Mouse (Mus musculus) CH12.LX (cell line): Measurements from ENCODE around the gene Cecr2. TPM values are rescaled to one million over a fixed set of nuclear protein-coding genes. Genes with fewer than 3 reads are reported as not detected.
"Not testable (repeated sequence)": the region's sequence is repeated elsewhere in the genome, so short reads cannot be mapped to it uniquely, and the experiment has no call there.

Experiments
- DNase-seq: peaks from one replicate; pipeline ENCODE4 v3.0.0-alpha.2; 2013; ENCODE audit errors: extremely low read depth
- H3K27ac ChIP-seq: 2 replicates; pipeline ENCODE4 v1.5.1; 2012; ENCODE audit warnings: low read depth, mild to moderate bottlenecking, control low read depth, moderate library complexity; ENCODE audit not compliant: insufficient read depth
- H3K27me3 ChIP-seq: replicated peaks from 2 replicates; pipeline ENCODE3; 2012; ENCODE audit warnings: inconsistent platforms
- H3K36me3 ChIP-seq, 2 experiments: replicated peaks in 1 of 2; 2 replicates each; pipeline versions ENCODE3 to v1.6.1; 2012; ENCODE audit warnings: inconsistent platforms in 1 of 2, low read length in 1 of 2, mild to moderate bottlenecking in 1 of 2, mixed read lengths in 1 of 2, moderate library complexity in 1 of 2; ENCODE audit not compliant: control insufficient read depth in 1 of 2, insufficient read depth in 1 of 2
- H3K4me1 ChIP-seq, 2 experiments: 2 replicates each; pipeline ENCODE4 v1.6.1; 2012; ENCODE audit warnings: inconsistent platforms in 1 of 2, moderate library complexity in 1 of 2; ENCODE audit not compliant: insufficient read depth in 2 of 2, control insufficient read depth in 1 of 2
- H3K4me2 ChIP-seq: 2 replicates; pipeline ENCODE4 v1.6.1; 2012; ENCODE audit warnings: low read depth, mild to moderate bottlenecking, control low read depth; ENCODE audit not compliant: poor library complexity, insufficient read depth, severe bottlenecking
- H3K4me3 ChIP-seq, 3 experiments: fragments of 150-350 bp in 1 of 3; sonication (generic) in 1 of 3; replicated peaks in 1 of 3; 2 replicates each; pipeline versions ENCODE3 to v1.5.1; 2011 to 2012; ENCODE audit warnings: low read depth in 2 of 3, low read length in 2 of 3, mild to moderate bottlenecking in 2 of 3, moderate library complexity in 2 of 3, control low read depth in 1 of 3, improper control_type of control experiment in 1 of 3, inconsistent platforms in 1 of 3, mixed read lengths in 1 of 3; ENCODE audit not compliant: poor library complexity in 1 of 3
- H3K79me2 ChIP-seq: replicated peaks from 2 replicates; pipeline ENCODE4 v1.6.1; 2012; ENCODE audit warnings: mild to moderate bottlenecking, moderate library complexity; ENCODE audit not compliant: control insufficient read depth, poor library complexity, insufficient read depth, severe bottlenecking; ENCODE audit errors: extremely low read depth
- H3K9ac ChIP-seq: 2 replicates; pipeline ENCODE4 v1.6.1; 2012; ENCODE audit warnings: low read depth, mild to moderate bottlenecking, control low read depth, moderate library complexity; ENCODE audit not compliant: insufficient read depth
- H3K9me3 ChIP-seq: replicated peaks from 2 replicates; pipeline ENCODE3; 2012; ENCODE audit warnings: low read length, inconsistent platforms, mixed read lengths
- CHD1 ChIP-seq: IDR thresholded peaks from 2 replicates; pipeline ENCODE4 v1.6.1; 2012; ENCODE audit warnings: low read depth, low read length, improper control_type of control experiment, inconsistent platforms
- CHD2 ChIP-seq: IDR thresholded peaks from 2 replicates; pipeline ENCODE4 v1.6.1; 2011; ENCODE audit warnings: low read length, improper control_type of control experiment
- CTCF ChIP-seq, 2 experiments: IDR thresholded peaks in 1 of 2; conservative IDR thresholded peaks in 1 of 2; 2 replicates each; pipeline ENCODE4 v1.5.1; 2011 to 2012; ENCODE audit warnings: low read depth in 2 of 2, low read length in 2 of 2, improper control_type of control experiment in 1 of 2, inconsistent platforms in 1 of 2, mild to moderate bottlenecking in 1 of 2, moderate library complexity in 1 of 2
- E2F4 ChIP-seq: IDR thresholded peaks from 2 replicates; pipeline ENCODE4 v1.6.1; 2011; ENCODE audit warnings: low read depth, low read length, improper control_type of control experiment; ENCODE audit not compliant: insufficient replicate concordance
- GABPA ChIP-seq: IDR thresholded peaks from 2 replicates; pipeline ENCODE4 v1.6.1; 2012; ENCODE audit warnings: low read depth, low read length, improper control_type of control experiment, inconsistent platforms; ENCODE audit not compliant: insufficient replicate concordance
- HCFC1 ChIP-seq: IDR thresholded peaks from 2 replicates; pipeline ENCODE4 v1.6.1; 2012; ENCODE audit warnings: low read depth, mild to moderate bottlenecking, inconsistent platforms, low read length, improper control_type of control experiment
- MAFK ChIP-seq: IDR thresholded peaks from 2 replicates; pipeline ENCODE4 v1.6.1; 2011; ENCODE audit warnings: low read length, improper control_type of control experiment; ENCODE audit not compliant: insufficient replicate concordance
- MAX ChIP-seq: IDR thresholded peaks from 2 replicates; pipeline ENCODE4 v1.6.1; 2011; ENCODE audit warnings: low read length, improper control_type of control experiment
- MAZ ChIP-seq: IDR thresholded peaks from 2 replicates; pipeline ENCODE4 v1.6.1; 2012; ENCODE audit warnings: low read depth, mild to moderate bottlenecking, inconsistent platforms, low read length, improper control_type of control experiment, moderate library complexity
- MYC ChIP-seq: IDR thresholded peaks from 2 replicates; pipeline ENCODE4 v1.6.1; 2011; ENCODE audit warnings: low read depth, mild to moderate bottlenecking, improper control_type of control experiment, low read length
- NRF1 ChIP-seq: IDR thresholded peaks from 2 replicates; pipeline ENCODE4 v1.6.1; 2014; ENCODE audit warnings: low read depth, mild to moderate bottlenecking, inconsistent platforms, low read length, improper control_type of control experiment, moderate library complexity
- POLR2A ChIP-seq: IDR thresholded peaks from 2 replicates; pipeline ENCODE4 v1.6.1; 2011; ENCODE audit warnings: low read depth, mild to moderate bottlenecking, improper control_type of control experiment, low read length
- POLR2AphosphoS2 ChIP-seq: IDR thresholded peaks from 2 replicates; pipeline ENCODE4 v1.6.1; 2011; ENCODE audit warnings: low read depth, low read length, improper control_type of control experiment
- RCOR1 ChIP-seq: conservative IDR thresholded peaks from 2 replicates; pipeline ENCODE4 v1.6.1; 2012; ENCODE audit warnings: low read depth, mild to moderate bottlenecking, inconsistent platforms, low read length, improper control_type of control experiment
- SMC3 ChIP-seq: IDR thresholded peaks from 2 replicates; pipeline ENCODE4 v1.6.1; 2011; ENCODE audit warnings: low read depth, low read length, improper control_type of control experiment
- USF1 ChIP-seq: IDR thresholded peaks from 2 replicates; pipeline ENCODE4 v1.6.1; 2014; ENCODE audit warnings: low read depth, mild to moderate bottlenecking, inconsistent platforms, low read length, improper control_type of control experiment
- USF2 ChIP-seq: conservative IDR thresholded peaks from 2 replicates; pipeline ENCODE4 v1.6.1; 2011; ENCODE audit warnings: low read depth, low read length, improper control_type of control experiment
- ZC3H11A ChIP-seq: IDR thresholded peaks from 2 replicates; pipeline ENCODE4 v1.6.1; 2012; ENCODE audit warnings: low read depth, mild to moderate bottlenecking, inconsistent platforms, low read length, improper control_type of control experiment
- ZKSCAN1 ChIP-seq: IDR thresholded peaks from 2 replicates; pipeline ENCODE4 v1.6.1; 2012; ENCODE audit warnings: low read depth, inconsistent platforms, low read length, improper control_type of control experiment, borderline replicate concordance
- ZNF384 ChIP-seq: IDR thresholded peaks from 2 replicates; pipeline ENCODE4 v1.6.1; 2012; ENCODE audit warnings: low read depth, low read length, improper control_type of control experiment, inconsistent platforms
- dilution Hi-C: fragments of 300-500 bp; cut with MboI; formaldehyde crosslinking; loops from 2 replicates; pipeline ENCODE4 v1.14.3; 2020; ENCODE audit warnings: low sequenced_read_pairs; ENCODE audit not compliant: extremely low pct_unique_long_range_greater_than_20kb, extremely low pct_ligation_motif_present
- in situ Hi-C: fragments of 300-500 bp; cut with MboI; formaldehyde crosslinking; loops from 3 replicates; pipeline ENCODE4 v1.14.3; 2019; ENCODE audit warnings: low sequenced_read_pairs, low pct_ligation_motif_present, low pct_unique_long_range_greater_than_20kb, mixed read lengths
- polyA plus RNA-seq: library from polyadenylated mRNA; unstranded; fragments of >175 nt; gene quantifications from 2 replicates; pipeline ENCODE4 v1.2.1, GENCODE M21; 2012; ENCODE audit warnings: low read depth; ENCODE audit not compliant: insufficient read length
- total RNA-seq, 2 experiments: library from RNA; depleted of rRNA; stranded (reverse); fragments of 300-350 nt in 1 of 2; fragments of >200 nt in 1 of 2; gene quantifications; 2 replicates each; pipeline ENCODE4 v1.2.3; 2012 to 2014

Gene Cecr2
- total and polyA plus RNA-seq, 3 experiments: 6.6 to 15.0 (median 12.5) TPM

GRCm38 (mm10) chr6:120807738-120808081 is 141.5 kb downstream of the Cecr2 start:
- no peak overlapping the region for H3K4me2 ChIP-seq
- H3K79me2 ChIP-seq: no peaks in the 10 kb centered on the region
- in situ Hi-C loops: no loop called here
- no peak overlapping the region for H3K9ac ChIP-seq
- no peaks in the 10 kb centered on the region for H3K27me3 ChIP-seq
- H3K4me3 ChIP-seq: no peak overlapping the region
- peaks cover 63 to 85% of the 10 kb centered on the region in 2 experiments for H3K36me3 ChIP-seq
- dilution Hi-C loops: no loop called here
- H3K9me3 ChIP-seq: peaks cover 3% of the 10 kb centered on the region
- no peak for DNase-seq
- TF ChIP-seq CHD1 (no peak), E2F4 (no peak), MYC (no peak), CHD2 (no peak), POLR2A (no peak), USF2 (no peak), POLR2AphosphoS2 (no peak), GABPA (no peak), NRF1 (no peak), MAX (no peak), HCFC1 (no peak), ZKSCAN1 (no peak), CTCF (conservative IDR thresholded peaks at IDR 0.05 in 1 of 2, IDR thresholded peaks at IDR 0.05 in 1 of 2; ENCODE audit: low read depth in 2 of 2, low read length in 2 of 2) (no peak), RCOR1 (no peak), SMC3 (no peak), USF1 (no peak), MAFK (no peak), MAZ (no peak), ZNF384 (no peak), ZC3H11A (no peak)
- no peak overlapping the region for H3K27ac ChIP-seq
- no peaks in the 10 kb centered on the region for H3K4me1 ChIP-seq

GRCm38 (mm10) chr6:120811999-120812398 is 145.8 kb downstream of the Cecr2 start:
- H3K4me2 ChIP-seq, H3K4me1 ChIP-seq, dilution Hi-C loops, H3K4me3 ChIP-seq, H3K79me2 ChIP-seq, in situ Hi-C loops, DNase-seq, H3K9ac ChIP-seq, H3K9me3 ChIP-seq, H3K27me3 ChIP-seq, H3K27ac ChIP-seq: not testable (repeated sequence)
- H3K36me3 ChIP-seq: peaks cover 28 to 44% of the 10 kb centered on the region in 2 experiments
